Mouse (Mus musculus) cerebellum, postnatal 10 days (tissue): ENCODE data around the gene Slc5a4b.

Source experiments
- DNase-seq, 2 experiments: peaks; one replicate each; pipeline ENCODE4 v3.0.0; 2021; ENCODE audit warnings: mixed read lengths in 2 of 2

Slc5a4b gene

GRCm38 (mm10) chr10:76035277-76035676 lies 75.5 kb downstream of the Slc5a4b start:
- DNase-seq, result no peak

GRCm38 (mm10) chr10:76034001-76034600 lies 76.7 kb downstream of the Slc5a4b start:
- DNase-seq, result no peak

GRCm38 (mm10) chr10:76033119-76033455 lies 77.7 kb downstream of the Slc5a4b start:
- DNase-seq, result no peak

GRCm38 (mm10) chr10:76032402-76033118 lies 78.2 kb downstream of the Slc5a4b start, which contains the start of gene Zfp280b:
Gene Zfp280b (plus strand): TSS chr10:76032650.
- peak; percentile 98 to 99 for DNase-seq

GRCm38 (mm10) chr10:76031511-76032401 lies 79.0 kb downstream of the Slc5a4b start:
- DNase-seq, result peak; percentile 76 to 77

GRCm38 (mm10) chr10:76030496-76030895 lies 80.3 kb downstream of the Slc5a4b start:
- no peak for DNase-seq

- no peak for DNase-seq
Measured at GRCm38 (mm10) chr10:76029276-76029675, 81.5 kb downstream of the Slc5a4b start.

GRCm38 (mm10) chr10:76028396-76028795 lies 82.4 kb downstream of the Slc5a4b start:
- DNase-seq, result no peak

GRCm38 (mm10) chr10:76028016-76028366 lies 82.8 kb downstream of the Slc5a4b start:
- no peak for DNase-seq

GRCm38 (mm10) chr10:76027127-76028015 lies 83.4 kb downstream of the Slc5a4b start:
- DNase-seq, result no peak

GRCm38 (mm10) chr10:76025470-76026190 lies 85.1 kb downstream of the Slc5a4b start:
- DNase-seq, result no peak

- no peak for DNase-seq
Measured at GRCm38 (mm10) chr10:76023921-76024320, 86.8 kb downstream of the Slc5a4b start.

- no peak for DNase-seq
Measured at GRCm38 (mm10) chr10:76021728-76022127, 89.0 kb downstream of the Slc5a4b start.

- no peak for DNase-seq
Measured at GRCm38 (mm10) chr10:76016886-76017285, 93.9 kb downstream of the Slc5a4b start.

- no peak for DNase-seq
Measured at GRCm38 (mm10) chr10:76012922-76013321, 97.8 kb downstream of the Slc5a4b start.

GRCm38 (mm10) chr10:76009812-76010211 lies 100.9 kb downstream of the Slc5a4b start:
- no peak for DNase-seq
